Mouse (Mus musculus) gastrocnemius, postnatal 14 days (tissue): Measurements from ENCODE around the gene Sqor. TPM values are rescaled to one million over a fixed set of nuclear protein-coding genes. Genes with fewer than 3 reads are reported as not detected.

Experiments
- DNase-seq: peaks from one replicate; pipeline ENCODE4 v3.0.0; 2021; ENCODE audit warnings: mixed read lengths
- intact Hi-C: fragments of 180-260 bp; cut with DNase I; formaldehyde crosslinking; loops from one replicate; pipeline ENCODE4 v1.15.1; 2025; ENCODE audit warnings: low total_unique reads
- total RNA-seq, 2 experiments: library from RNA; stranded (reverse); gene quantifications; 2 replicates each; pipeline ENCODE4 v1.2.3; 2021

Gene Sqor
- total RNA-seq, 2 experiments from 2014 or later: 9.0 to 12.6 TPM

DNA sequence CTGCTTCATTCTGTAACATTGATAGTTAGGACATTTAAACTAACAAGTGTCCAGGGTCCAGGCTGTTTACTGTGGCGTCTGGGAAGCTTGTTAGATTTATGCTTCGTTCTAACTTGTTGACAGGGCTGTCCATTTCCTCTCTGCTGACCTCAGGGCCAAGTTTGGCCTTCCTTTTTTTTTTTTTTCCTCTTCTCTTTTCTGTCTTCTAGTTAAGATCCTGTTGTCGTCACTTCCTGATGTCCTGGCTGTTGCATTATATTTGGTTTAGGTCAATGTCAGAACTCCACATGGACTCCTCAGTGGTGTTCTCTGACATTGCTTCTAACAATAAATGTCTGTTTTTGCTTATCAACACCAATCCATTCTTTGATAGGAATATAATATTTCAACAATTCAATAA is 15.4 kb downstream of the Sqor start:
- intact Hi-C loops: no loop called here
- DNase-seq: no peak

DNA sequence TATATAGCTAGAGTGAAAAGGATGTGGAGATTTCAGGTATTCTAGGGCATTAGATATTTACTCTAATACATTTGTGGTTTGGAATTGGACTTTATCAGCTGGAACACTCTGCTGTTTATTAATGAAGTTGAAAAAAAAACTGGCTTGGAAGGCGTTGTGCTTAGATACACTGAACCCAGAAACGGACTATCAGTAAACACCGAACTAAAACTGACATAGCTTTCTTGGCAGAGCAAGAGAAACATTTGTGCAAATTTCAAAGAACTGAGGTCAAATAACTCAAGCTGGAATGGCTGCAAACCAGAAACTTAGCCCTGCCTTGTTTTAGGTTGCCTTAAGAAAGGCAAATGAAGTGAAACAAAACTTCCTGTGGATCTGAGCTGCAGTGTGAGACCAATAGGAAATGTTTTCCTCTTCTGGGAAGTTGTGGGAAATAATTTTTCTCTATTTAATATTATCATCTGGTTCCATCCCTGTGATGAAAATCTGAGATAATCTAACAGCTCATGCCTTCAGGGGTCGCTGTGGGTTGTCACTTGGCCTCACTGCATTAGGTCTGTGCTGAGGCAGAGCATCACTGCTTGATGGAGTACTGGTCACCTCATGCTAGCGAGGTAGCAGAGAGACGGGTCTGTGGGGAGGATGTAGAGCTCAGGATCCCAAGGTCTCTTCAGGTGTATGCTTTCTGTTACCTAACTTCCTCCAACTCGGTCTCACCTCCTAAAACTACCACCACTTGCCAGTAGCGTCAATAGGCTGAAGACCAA is 16.7 kb downstream of the Sqor start:
- intact Hi-C loops: no loop called here
- DNase-seq: no peak

DNA sequence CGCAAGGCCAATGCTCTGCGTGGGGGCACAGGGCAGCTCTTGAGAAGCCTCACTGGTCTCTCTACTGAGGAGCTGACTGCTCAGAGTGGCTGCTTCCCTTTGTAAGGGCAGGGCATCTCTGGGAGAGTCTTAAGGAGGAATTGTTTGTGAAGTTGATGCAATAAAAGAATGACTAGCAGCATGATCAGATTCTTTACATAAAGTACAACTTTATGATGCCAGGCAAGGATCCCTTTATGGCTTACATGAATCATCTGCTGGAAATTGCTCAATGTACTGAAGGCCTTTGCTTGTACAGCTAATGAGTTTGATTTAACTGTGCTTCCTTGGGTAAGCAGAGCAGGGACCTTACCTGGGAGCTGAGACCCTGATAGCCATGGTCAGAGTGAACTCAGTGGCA is 18.7 kb downstream of the Sqor start:
- DNase-seq: no peak
- intact Hi-C loops: no loop called here

DNA sequence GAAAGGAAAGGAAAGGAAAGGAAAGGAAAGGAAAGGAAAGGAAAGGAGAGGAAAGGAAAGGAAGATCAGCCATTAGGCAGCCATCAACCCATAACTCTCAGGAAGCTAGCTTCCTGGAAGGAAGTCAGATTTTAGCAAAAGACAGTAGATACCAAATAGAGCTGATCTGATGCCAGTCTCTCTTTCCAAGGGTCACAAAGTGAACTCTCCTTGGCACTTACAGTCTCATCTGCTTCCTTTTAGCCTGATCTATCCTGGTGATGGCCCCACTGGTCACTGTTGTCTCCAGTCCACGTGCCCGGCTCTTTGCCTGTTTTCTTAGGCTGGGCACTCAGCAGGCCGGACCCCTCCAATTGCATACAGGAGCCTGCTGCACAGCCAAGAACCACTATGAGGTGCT is 19.7 kb downstream of the Sqor start:
- intact Hi-C loops: no loop called here
- no peak for DNase-seq

DNA sequence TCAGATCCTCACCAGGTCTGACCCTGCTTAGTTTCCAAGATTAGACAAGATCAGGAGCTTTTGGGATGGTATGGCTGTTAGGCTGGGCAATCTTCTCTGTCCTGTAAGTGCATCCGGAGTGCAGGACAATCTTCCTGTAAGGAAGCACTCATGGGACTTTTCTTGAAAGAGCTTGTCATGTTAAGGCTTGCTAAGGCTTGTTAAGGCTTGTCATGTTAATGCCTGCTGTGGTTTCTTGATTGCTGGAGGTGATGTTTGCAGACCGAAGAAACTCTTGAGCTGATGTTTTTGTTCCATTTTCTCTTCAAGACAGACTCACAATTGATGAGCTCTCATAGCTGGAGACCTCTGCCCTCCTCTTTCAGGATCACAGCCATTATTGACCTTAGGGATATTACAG is 21.1 kb downstream of the Sqor start:
- intact Hi-C loops: no loop called here
- DNase-seq: no peak

DNA sequence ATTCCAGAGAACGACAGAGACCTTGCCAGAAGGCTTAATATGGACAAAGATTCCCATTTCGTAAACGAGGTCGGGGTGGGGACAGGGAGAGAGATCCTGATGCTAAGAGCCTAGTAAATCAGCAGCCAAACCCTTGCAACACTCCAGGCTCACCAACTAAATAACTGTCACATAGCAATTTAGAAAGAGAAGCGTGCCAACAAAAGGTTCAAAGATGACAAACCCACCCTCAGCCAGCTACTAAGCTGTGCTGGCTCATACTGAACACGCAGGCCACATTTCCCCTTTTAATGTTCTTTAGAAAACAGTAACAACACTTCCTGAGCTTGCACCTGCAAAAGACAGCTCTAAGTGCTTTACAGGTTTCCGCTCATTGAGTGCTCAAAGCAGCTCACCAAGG is 24.3 kb downstream of the Sqor start:
- intact Hi-C loops: no loop called here
- no peak for DNase-seq

DNA sequence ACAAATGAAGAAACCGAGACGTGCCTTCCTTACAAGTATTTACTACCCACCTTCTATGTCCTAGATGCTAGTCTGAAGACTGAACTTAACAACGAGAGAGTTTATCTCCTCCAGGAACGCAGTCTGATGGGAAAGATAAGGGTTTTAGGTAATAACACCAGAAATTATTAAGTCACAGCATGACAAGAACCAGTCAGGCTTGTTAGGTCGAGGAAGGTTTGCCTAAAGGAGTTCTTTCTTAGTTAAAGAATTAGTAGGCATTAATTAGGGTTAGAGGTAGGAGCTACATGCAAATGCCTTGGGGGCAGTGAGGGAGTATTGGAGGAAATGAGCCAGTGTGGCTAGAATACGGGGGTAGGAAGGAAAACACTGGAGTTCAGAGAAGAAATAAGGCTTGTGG is 24.7 kb downstream of the Sqor start:
- no peak for DNase-seq

DNA sequence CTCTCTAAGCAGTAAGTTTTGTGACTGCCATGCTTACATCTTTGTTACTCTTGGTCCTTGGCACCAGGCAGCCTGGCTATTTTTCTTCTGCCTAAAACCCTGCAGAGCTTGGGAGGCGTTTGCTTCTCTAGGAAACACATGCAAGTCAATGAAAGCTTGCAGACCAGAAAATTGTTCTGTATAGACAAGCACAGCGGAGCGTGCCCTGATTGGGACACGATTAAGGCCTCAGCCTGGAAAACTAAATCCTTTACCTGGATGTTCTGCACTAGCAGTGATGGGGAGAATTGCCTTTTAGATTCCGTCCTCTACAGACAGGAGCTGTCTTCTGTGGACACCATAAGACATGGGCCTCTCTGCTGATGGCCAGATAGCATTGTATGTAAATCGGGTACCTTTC is 39.4 kb downstream of the Sqor start:
- DNase-seq: no peak
- intact Hi-C loops: no loop called here

More for the DNA sequence above, 24.7 kb downstream of the Sqor start:
- intact Hi-C loops: no loop called here

DNA sequence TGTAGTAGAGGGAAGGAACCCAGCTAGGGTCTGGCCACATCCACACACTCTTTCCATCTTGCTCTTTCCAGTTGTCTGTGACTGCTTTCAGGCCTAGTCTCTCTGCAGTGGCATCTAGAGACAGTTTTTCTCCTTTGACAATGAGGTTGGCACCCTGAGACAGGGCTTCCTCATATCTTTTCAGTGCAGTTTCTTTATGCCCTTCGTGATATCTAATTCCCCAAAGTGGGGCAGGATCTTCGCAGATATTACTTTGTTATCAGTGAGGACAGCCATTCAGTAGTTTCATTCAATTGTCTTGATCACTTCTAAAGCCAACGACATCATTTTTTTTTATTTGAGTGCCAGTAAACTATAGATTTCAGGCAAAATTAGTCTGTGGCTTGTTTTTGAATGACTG is 41.0 kb downstream of the Sqor start:
- DNase-seq: no peak
- intact Hi-C loops: no loop called here

DNA sequence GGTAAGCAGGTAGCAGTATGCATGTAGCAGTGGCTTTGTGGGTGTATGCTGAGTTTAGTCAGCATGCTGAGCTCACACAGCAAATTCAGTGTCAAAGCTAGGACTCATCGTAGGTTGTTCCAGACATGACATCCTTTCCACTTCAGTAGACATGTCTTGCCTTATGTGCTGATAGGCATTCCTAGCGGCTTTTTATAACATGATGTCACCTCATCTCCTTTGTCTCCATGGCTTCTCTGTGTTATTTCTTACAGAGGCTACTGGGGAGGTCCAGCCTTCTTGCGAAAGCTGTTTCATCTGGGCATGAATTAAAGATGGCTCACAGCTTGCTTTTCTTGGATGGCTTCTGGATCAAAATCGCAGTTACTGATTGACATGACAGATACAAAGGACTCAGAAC is 44.0 kb downstream of the Sqor start:
- DNase-seq: no peak
- intact Hi-C loops: no loop called here

DNA sequence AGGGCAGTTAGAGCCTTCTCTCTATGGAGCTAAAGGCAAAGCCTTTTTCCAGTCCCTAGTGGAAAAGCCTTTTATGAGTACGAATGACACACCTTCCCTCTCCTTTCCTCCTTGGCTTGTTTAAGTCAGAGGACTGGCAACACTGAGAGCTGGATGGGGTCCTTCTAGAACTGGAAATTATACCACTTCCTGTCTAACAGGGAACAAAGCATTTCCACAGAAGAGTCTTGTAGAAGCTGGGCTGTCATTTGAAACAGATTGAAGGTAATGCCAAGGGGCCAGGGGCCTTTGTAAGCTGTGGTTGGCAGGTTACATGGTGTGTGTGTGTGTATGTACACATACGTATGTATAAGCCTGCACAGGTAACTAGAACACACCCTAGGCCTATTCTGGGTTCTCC is 51.9 kb downstream of the Sqor start:
- intact Hi-C loops: no loop called here
- DNase-seq: no peak

DNA sequence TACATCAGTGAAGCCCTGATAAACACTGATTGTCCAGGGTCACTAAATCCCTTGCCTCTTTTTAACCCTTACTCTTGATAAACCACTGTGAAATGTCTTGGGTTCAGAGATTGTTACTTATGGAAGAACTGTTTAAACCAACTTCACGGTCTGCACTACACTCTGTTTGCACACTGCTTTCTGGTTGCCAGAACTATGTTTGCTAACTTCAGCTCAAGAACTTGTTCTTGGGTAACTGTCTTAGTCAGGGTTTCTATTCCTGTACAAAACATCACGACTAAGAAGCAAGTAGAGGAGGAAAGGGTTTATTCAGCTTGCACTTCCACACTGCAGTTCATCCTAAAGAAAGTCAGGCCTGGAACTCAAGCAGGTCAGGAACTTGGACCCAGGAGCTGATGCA is 56.2 kb downstream of the Sqor start:
- intact Hi-C loops: no loop called here

DNA sequence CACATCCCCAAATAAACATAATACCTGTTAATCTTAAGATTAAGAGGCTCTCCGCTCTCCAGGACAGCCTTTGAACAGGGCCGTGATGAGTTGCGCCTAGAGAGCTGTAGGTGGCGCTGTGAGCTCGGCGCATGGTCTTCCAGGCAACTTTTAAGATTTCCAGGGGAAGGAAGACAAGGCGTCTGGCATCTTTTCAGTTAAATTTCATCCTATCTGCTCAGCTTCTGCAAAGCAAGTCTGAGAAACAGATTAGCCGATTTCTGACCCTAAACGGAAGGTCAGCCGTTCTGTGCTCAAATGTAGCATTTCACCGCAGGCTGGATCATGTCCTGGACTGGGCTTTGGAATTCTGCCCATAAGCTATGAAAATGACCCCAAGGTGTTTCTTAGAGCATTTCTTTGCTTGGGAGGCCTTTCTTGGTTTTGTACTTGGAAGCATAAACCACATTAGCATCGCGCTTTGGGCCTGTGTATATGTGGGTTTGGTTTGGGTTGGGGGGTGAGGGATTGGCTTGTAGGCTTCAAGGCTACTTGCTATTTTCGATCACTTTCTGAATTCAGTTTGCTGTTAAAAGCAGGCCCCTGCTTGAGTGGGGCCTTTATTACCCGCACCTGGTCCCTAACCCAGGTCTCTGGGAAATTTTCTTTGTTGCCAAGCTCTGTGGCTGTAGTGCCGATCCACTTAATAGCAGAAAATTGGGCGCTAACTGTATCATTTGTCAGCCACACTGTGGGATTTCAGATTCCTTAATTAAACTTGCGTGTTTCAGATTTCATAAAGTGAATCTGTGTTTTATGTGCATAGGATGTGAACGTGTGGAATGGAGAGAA is 60.6 kb downstream of the Sqor start:
- DNase-seq: peak; percentile 11
- intact Hi-C loops: no loop called here

More for the DNA sequence above, 56.2 kb downstream of the Sqor start:
- DNase-seq: no peak

DNA sequence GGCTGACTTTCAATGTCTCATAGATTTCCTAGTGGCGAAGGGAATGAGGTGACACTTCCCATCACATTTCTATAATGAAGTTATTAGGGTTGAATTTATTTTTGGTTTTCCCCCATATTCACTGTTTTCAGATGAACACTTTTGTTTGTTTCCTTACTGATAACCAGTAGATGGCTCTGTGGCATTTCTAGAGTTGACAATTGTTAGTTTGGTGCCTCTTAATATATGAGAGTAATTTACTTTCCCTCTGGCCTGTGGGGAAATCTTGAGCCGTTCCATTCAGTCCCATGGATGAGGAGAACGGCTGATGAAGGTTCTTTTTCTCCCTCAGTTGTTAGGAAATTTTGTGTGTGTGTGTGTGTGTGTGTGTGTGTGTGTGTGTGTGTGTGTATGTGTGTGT is 61.3 kb downstream of the Sqor start:
- intact Hi-C loops: no loop called here

DNA sequence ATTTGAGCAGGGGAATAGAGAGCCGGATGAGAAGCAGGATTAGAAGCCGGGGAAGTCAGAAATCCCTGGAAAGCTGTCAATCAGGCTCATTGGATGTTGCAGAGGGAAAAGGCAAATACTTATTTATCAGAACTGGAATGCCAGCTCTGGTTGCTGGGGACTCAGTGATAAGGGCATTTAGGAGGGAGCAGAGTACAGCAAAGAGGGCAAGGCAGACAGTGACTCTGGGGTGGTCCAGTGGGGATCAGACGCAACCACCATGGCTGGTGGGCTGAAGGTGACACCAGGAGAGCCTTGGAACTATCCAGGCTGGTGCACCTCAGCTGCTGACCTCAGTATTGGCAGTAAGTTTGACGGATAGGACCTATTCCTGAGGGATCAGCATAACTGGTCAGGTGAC is 89.6 kb downstream of the Sqor start:
- no peak for DNase-seq
- intact Hi-C loops: no loop called here

More for the DNA sequence above, 61.3 kb downstream of the Sqor start:
- DNase-seq: no peak

DNA sequence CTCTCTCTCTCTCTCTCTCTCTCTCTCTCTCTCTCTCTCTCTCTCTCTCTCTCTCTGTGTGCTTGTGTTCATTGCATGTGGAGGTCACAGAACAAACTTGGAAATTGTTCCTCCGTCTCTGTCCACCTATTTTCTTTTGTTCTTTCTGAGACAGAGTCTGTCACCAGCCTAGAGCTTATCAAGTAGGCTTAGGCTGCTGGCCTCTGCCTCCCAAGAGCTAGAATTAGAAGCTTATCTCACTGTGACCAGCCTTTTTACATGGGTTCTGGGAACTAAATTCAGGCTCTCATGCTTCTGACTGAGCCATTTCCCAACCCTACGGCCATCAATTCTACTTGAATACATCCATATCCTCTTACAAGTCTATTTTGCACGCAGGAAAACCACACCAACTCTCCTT is 90.3 kb downstream of the Sqor start:
- intact Hi-C loops: no loop called here
- DNase-seq: no peak

Other genes with a start within 250 kb of the Sqor start
- gene Gatm, start 153.9 kb upstream of the Sqor start, total RNA-seq: 10 to 100 TPM; 35.3 to 72.2 TPM
- gene AA467197, start 128.3 kb upstream of the Sqor start, total RNA-seq: not detected
- gene Slc30a4, start 62.6 kb upstream of the Sqor start, total RNA-seq: 10 to 100 TPM; 13.1 to 14.8 TPM
- gene Bloc1s6, start 26.7 kb upstream of the Sqor start, total RNA-seq: 10 to 100 TPM; 16.8 to 19.3 TPM